ENCODE assay signal across 9 mouse cellular contexts in genomic region chr5:125526464-125526863, GRCm38 (mm10). TPM values are rescaled to one million over a fixed set of nuclear protein-coding genes. Genes with fewer than 3 reads are reported as not detected.
DNase-seq lines count a peak whose midpoint lies in the region; ATAC-seq and TF ChIP-seq lines count a peak whose summit lies in the region.
"Had no signal": no experiment of that assay in that cellular context is flagged by ENCODE, and none has a peak within 500 bp of the region (broad histone marks: within the 10 kb centered on the region; RNA-seq: fewer than 3 reads in every experiment).

No protein-coding gene starts in this region.

- H3K4me1 ChIP-seq in G1E (ENCODE audit: insufficient read depth, low read depth, low read length), result 0 out of 2 replicates have a peak, but pooled peaks cover 2% of the 10 kb centered on the region

- ATAC-seq in CD4-positive, CD25-positive, alpha-beta regulatory T cell, adult 4 months, result no peak
- ATAC-seq in G1E (ENCODE audit: extremely low read depth, insufficient number of reproducible peaks, low FRiP score, poor library complexity, severe bottlenecking), result no peak

- TF ChIP-seq CTCF in G1E (IDR thresholded peaks at IDR 0.05; ENCODE audit: low read depth, low read length), result peak; percentile 30; the same call in 1 of the 2 replicates

- no peaks in the 10 kb centered on the region for H3K27me3 ChIP-seq in G1E (ENCODE audit: insufficient read depth, low read length)

- peak; percentile 59 for DNase-seq in CD4-positive, CD25-positive, alpha-beta regulatory T cell, adult 2 months (ENCODE audit: low read depth, low spot score)
- DNase-seq in kidney, postnatal 4 days, result peak; percentile 49
- DNase-seq in kidney, adult 11 months, result no peak
- DNase-seq in G1E (ENCODE audit: low spot score), result no peak
- peak; percentile 9 for DNase-seq in lung, postnatal 14 days
- no peak for DNase-seq in urinary bladder, postnatal 4 days (ENCODE audit: low spot score in 2 of 2)
- no peak for DNase-seq in frontal cortex, postnatal 25 days (ENCODE audit: low spot score in 2 of 2)

- H3K36me3 ChIP-seq in G1E (replicated peaks), result peaks cover 3% of the 10 kb centered on the region

- peaks cover 9% of the 10 kb centered on the region for H3K9me3 ChIP-seq in G1E (replicated peaks)

- H3K4me3 ChIP-seq in G1E (ENCODE audit: low read depth, low read length), result no peak overlapping the region
- H3K4me3 ChIP-seq: midbrain, embryonic 10.5 days had no signal

RNA-seq across cellular contexts. Expression of gene Tmem132b, which starts 5.1 kb away (rescaled TPM):
- polyA plus RNA-seq in CD4-positive, CD25-positive, alpha-beta regulatory T cell, adult 4 months (2017; shearing (Covaris generic)), result under 1 TPM in 1 of 2 experiments, not detected in 1; 0.16 TPM
- total RNA-seq in G1E (2014; fragmentation: Nextera tagmentation) (0.19 TPM in 1 of 2 replicates, not detected in the other), G1E (2017) (0.11 TPM in 1 of 2 replicates, not detected in the other)
- polyA plus RNA-seq in G1E (2012), result not detected in 2 replicates

RNA-seq across cellular contexts. Expression of gene Aacs, which starts 50.9 kb away (rescaled TPM):
- polyA plus RNA-seq in CD4-positive, CD25-positive, alpha-beta regulatory T cell, adult 4 months (2017; shearing (Covaris generic)), result 10 to 100 TPM; 22.1 to 39.8 TPM
- 3.3 and 4.4 TPM in 2 replicates for total RNA-seq in G1E (2014; fragmentation: Nextera tagmentation)
- total RNA-seq in G1E (2017), result 15.3 and 15.7 TPM in 2 replicates
- polyA plus RNA-seq in G1E (2012), result 27.1 and 28.3 TPM in 2 replicates

Comparison
In these comparisons a context has a peak if more than half of its experiments do, and no peak if none do; other contexts are left out.
1. DNase-seq: peak in CD4-positive, CD25-positive, alpha-beta regulatory T cell, adult 2 months (single experiment), kidney, postnatal 4 days (2 of 2) and lung, postnatal 14 days (single experiment); none in kidney, adult 11 months (single experiment), G1E (single experiment), urinary bladder, postnatal 4 days (0 of 2) and frontal cortex, postnatal 25 days (0 of 2).